Mouse (Mus musculus) megakaryocyte progenitor cell, adult 5-6 weeks (primary cell): ENCODE results near the gene Adamts2. TPM values are rescaled to one million over a fixed set of nuclear protein-coding genes. Genes with fewer than 3 reads are reported as not detected.
A peak's percentile ranks its signal among the peaks of the same experiment; 100 is the strongest.

Experiments
- ATAC-seq: replicated peaks from 2 replicates; pipeline ENCODE4 v1.8.0; 2016; ENCODE audit warnings: mild to moderate bottlenecking, moderate TSS enrichment, inconsistent platforms; ENCODE audit not compliant: poor library complexity
- total RNA-seq, 2 experiments: library from RNA; stranded (forward) in 1 of 2; stranded (reverse) in 1 of 2; fragments of 157-497, 149-512 nt in 1 of 2; fragments of 200-1000 nt in 1 of 2; gene quantifications; 2 replicates each; pipeline versions ENCODE4 v1.2.3 to v1.2.4; 2015 to 2017

Gene Adamts2
- total RNA-seq, 2 experiments from 2014 or later, result not detected

DNA sequence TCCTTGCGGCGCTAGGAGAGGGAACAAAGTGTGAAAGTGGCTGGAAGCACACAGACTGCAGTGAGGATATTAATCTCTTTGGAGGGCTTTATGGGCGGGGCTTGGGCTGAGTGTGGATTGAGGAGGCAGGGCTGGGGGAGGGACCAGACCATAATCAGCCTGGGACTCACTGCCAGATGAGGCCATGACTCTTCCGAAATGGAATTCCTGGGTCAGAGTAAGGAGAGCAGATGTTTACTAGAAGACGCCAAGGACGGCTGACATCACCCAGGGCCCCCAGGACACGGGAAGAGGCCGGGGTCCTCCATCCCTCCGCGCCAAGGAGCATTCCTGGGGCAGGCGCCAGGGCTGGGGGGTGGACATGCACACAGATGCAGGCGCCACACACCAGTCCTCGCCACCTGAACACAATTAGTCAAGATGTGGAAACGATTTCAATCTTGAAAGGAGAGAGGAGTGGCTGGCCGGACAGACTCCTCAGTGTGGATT, 20.4 kb downstream of the Adamts2 start:
- no peak for ATAC-seq

DNA sequence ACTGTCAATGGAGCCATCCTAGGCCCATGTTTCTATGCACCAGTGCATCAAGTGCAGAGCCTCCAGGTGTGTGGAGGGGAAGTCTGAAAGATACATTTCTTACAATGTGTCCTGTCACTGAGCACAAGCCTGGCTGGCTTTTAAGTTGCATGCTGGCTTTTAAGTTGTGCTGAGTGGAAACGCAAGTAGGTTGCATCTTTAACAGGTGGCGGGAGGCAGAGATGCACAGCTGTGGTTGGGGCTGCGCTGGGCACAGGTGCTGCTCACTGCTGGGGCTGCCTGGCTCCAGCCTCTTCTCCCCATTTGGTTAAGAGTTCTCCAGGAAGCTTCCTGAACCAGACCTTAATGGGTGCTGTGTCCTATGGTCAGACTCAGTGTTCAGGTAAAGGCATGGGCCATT, 21.9 kb downstream of the Adamts2 start:
- ATAC-seq, result no peak

DNA sequence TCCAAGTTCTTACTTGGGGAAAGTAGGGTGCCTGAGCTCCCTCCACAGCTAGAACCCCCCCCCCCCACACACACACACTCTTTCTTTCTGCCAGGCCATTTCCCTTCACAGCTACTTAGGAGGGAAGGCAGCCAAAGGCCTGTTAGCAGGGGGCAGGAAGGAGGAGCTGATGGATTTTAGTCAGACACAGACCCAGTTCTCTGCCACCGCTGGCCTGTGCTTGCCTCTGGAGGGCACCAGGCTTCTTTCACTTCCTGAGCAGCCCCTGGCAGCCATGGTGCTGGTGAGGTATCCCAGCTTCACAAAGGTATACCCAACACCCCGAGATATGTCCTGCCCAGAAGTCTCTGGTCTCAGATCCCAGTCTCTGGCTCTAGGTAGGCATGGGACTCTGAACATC, 22.4 kb downstream of the Adamts2 start:
- no peak for ATAC-seq

DNA sequence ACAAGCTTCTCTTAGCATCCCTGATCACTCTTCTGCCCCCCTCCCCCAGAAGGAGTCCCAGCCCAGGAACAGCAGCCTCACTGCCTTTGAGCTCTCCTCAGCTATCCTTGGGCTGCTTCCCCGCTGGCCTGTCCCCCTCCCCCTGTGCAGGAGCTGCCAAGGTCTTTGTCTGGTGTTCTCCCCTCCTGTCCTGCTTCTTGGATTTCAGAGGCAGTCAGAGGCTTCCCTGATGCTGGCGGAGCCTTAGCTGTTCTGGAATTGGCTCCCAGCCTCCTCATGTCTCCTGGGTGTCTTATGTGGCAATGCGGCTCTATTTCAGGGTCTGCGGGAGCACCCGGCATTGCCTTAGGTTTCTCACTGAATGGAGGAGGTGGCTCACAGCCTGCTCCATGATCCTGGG, 22.8 kb downstream of the Adamts2 start:
- ATAC-seq, result no peak

DNA sequence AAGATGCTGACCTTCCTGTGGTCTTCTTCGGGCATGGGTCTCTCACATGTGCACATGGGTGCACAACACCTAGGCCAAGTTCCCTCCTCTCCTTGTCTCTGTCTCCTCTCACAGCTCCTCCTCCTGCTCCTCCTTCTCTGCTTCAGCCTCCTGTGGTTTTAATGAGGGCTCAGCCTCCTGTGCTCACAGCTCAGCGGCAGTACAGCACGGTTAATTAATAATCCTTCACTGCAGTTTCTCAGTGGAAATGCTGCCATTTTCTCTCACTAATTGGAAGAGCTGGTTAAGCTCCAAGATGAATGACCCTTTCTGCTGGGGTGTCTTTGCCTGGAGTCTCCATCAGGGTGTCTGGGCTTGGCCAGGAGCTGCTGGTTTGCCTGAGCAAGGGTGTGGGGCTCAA, 27.0 kb downstream of the Adamts2 start:
- ATAC-seq, result no peak

DNA sequence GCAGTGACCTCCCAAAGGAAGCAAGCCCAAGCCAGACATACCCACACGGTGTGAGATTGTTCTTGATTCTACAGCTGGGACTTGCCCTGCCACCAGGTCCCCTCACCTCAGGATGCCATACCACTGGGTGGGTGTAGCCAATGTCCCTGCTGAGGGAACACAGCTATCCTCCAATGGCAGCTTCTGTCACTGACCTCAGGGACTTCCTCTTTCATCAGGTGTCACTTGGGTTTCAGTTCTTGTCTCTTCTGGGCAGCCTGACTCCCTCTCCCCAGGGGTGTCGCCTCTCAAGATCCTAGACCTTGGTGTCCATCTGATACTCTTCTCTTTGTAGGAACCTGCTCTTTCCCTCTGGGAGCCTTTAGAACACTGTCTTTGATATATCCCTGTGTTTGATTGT, 28.6 kb downstream of the Adamts2 start:
- peak; percentile 81 for ATAC-seq

DNA sequence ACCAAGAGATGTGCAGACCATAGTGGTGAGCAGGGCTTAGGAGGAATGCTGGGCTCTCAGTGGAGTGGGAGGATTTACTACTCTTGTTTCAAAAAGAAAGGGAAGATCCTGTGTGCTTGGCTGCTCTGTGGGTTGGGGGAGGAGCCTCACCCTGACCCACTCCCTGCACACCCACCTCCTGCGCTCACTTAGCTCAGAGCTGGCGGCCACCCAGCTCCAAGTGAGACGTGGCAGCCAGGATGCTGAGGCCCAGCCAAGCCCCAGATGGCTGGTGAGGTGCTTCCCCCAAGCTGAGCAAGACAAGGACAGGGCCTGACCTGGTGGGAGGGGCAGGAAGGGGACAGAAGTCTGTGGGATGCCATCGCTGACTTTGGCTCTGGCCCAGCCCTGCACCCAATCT, 30.4 kb downstream of the Adamts2 start:
- ATAC-seq, result peak; percentile 75

DNA sequence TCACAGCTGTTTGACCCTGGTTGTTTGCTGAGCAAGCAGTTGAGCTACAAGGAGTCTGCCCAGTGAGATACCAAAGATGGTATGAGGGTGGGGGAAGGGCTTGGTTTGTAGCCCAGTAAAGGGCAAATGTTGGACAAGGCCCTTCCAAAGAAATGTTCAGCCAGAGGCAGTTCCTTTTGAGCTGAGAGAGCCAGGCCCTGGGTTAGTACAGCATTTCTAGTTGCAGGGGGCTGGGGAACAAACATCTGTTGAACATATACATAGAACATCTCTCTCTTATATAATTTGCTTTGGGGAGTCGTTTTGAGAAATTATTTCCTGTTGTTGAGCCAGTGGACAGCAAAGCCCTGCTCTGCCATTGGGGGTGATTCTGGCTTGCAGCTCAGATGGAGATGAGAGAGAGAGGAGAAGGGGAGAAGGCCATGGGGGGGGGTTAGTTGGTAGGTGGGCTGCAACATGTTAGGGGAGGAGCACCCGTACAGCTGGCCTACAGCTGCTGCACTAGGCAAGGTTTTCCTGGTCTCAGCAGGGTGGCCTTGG, 33.2 kb downstream of the Adamts2 start:
- no peak for ATAC-seq

DNA sequence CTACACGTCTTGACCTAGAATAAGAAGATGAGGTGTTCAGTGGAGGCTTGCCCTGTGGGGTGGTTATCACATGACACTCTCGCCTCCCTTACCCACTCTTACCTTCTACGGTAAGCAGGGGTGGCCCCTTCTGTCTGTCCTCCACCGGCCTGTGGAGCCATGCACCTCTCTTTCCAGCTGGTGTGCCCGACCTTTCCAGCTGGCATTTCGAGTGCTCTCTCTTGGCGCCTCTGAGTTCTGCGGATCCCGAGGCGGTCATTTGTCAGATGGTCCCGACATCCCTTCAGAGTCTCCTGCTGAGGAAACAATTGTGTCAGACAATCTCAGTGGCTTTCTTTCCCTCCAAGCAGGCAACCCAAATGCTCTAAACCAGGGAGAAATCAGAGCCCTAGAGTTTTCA, 35.1 kb downstream of the Adamts2 start:
- no peak for ATAC-seq

DNA sequence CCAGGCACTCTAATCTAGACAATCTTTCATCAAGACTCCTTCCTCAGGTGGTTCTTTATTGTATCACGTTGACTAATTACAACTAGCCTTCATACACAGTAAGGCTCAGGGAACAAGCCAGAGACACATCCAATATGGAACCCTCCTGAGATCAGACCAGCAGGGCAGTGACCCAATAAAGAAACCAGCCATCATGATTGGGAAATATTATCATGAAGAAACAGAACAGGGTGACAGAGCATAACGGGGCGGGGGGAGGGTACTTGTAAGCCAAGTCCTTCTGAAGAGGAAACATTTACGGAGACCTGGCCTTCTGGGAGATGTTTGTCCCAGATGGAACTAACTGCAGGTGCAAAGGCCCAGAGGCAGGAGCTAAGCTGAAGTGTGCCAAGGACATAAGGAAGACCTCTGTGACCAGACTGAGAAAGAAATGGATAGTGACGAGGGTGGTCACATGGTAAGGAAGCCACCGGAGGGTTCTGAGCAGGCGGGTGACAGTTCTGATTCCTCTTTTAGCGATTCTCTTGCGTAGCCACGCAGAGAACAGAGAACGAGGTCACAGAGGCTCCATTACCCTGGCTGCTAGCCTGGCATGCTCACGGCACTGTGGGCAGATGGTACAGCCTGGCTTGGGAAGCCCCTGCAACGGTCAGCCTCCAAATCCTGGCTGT, 36.4 kb downstream of the Adamts2 start:
- peak; percentile 60 for ATAC-seq

DNA sequence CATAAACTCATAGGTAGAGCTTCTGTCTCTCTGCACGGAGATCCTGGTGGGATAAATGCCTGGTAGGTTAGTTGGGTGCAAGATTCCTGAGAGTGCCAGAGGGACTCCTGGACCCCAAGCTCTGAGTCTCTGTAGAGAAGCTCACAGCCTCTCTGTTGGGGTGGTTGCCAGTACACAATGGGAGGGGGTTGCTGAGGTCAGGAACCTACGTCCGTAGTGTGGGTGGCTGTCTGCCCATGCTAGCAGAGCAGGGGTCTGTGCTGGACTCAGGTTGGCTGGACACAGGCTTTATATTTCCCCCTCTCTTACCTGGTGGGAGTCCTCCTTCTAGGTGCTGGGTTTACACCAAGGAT, 37.0 kb downstream of the Adamts2 start:
- ATAC-seq, result no peak

DNA sequence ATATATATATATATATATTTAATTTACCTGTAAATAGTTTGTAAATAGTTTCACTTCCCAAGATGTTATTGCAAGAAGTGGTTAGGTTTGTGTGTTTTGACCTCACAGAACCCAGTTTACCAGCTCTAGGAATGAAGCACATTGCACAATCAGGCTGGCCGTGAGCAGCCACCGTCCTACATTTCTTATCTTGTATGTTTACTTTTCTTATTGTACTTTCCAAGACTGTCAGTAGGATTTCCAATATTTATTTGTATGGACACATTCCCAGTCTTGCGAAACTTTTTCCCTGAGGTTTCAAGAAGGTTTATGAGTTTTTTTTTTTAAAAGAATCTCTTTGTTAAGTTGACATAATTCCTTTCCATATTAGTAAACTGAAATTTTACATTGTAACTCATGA, 40.7 kb downstream of the Adamts2 start:
- no peak for ATAC-seq

DNA sequence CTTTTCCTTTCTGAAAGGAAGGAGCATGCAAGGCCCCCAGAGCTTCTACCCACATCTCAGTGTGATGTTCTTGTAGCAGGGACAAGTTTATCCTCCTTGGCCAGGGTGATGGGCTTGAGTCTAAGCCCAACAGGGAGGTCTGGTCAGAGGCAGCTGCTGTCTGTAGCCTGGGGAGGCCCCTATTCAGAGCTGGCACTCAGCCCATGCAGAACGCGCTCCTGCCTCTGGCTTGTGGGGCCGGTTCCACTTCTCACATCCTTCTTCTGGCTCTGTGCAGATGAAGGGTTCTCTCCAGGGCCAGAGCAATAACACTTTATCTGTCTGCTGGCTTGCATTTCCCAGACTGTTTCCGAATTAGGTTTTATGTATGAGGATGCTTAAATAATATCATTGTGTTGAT, 44.3 kb downstream of the Adamts2 start:
- no peak for ATAC-seq

DNA sequence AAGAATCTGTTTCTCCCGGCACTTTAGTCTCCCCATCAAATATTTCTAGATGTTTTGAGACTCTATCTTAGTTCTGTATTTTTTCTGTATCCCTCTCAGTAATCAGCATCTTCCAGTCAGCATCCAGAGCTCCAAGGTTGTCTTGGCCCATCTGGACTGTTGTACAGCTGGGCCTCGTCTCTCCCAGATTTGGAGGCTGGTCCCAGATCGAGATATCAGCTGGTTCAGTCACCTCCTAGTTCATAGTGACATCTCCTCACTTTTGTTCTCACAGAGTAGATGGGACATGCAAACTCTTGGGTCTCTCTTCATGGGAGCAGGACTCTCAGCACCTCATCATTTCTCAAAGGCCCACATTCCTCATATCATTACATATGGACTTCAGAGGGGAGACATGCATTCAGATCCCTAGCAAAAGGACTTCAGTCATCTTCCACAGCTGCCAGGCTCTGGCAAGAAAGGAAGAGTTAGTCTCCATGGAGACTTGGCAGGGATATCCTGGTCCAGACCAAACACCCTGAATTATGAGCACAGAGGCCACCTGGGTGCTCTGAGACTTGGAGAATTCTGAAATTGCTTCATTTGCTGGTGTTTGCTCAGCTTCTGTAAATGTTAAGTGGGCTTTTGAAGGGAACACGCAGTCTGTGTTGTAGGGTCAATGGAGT, 46.4 kb downstream of the Adamts2 start:
- ATAC-seq, result no peak

DNA sequence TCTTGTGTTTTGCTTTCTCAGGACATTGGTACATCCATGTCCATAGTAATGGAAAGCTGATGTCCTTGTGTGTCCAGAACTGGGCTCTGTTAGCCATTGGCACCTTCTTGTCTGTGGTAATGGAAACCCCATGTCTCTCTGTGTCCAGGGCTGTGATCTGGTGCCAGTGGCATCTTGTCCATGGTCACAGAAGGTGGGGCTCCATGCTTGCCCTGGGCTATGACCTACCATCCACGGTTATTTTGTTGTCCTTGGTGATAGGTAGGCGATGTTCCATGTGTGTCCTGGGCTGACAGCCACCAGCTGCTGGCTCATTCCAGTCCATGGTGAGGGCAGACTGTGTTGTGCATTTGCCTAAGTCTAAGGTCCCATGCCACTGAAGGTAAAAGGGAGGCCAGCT, 48.2 kb downstream of the Adamts2 start:
- ATAC-seq, result no peak

DNA sequence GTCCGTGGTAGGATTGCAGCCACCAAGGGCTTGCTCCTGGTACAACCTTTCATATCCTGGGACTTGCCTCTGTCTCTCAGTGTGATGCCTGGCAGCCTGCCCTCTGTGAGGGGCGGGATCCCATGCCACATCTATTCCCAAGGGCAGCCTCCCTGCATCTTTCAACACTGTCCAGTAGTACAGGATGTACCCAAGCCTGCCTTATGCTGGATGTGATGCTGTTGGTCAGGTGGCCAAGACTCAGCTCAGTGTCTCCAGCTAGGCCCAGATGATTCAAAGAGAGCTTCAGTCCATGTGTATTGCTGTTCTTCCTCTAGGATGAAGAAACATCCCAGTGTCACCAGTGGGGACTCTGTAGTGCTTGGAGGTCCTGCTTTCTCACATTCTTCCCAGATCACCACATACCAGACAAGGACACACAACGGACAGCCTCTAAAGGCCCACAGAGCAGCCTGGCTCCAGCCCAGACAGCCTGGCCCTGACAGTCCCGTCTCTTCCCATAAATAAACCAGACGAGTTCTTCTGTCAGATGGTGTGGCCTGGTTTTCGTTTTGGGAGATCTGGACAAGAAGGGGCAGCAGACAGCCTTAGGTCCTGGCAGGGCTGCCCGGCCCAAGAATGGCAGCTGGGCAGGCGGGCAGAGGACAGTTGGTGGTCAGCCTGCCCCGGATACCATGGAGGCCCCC, 52.0 kb downstream of the Adamts2 start:
- no peak for ATAC-seq

DNA sequence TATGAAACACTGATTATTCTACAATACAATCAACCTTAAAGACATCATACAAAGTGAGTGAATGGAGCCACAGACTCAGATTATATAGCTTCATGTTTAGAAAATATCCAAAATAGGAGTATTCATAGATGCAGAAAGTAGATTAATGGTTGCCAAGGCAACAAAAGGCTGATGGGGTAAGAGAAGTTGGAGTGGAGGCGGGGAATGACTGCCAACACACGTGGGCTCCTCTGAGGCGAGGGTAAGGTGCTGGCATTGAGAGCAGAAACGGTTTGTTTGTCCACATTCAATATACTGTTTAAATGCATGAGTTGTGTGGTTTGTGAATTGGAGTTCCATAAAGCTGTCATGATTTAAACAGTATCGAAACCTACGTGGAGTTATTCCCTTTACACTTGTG, 56.9 kb downstream of the Adamts2 start:
- ATAC-seq, result no peak

DNA sequence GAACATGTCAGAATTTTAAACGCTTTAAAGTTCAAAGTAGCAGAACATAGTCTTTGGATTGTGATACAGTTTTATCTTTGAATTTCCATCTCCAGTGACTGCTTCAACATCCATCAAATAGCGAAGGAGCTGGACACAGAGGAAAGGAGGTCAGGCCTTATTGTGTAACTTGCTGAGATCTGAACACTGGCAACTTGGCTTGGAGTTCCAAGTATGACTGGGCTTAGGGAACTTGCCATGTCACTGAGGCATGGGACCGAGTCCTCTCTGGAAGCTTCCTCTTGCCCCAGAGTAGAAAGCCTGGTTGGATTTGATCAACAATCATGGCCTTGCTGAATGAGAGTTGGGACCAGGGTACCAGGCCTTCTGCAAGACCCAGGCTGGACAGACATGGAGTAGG, 60.3 kb downstream of the Adamts2 start:
- ATAC-seq, result no peak

DNA sequence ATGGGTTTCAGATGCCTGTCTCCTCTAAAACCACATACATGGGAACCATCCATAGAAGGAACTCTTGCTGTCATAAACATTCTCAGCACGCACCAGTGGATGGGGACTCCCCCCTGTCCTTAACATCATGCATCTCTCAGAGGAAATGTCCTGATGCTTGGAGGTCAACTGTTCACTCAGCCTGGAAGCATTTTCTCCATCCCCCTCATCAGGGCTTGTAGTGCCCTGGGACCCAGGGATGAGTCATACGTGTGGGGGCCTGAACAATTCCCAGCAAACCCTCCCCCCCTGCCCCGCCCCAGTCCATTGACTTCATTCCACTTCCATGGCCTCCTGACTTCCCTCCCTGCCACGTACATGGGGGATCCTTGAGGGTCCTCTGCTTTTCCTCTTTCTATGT, 62.9 kb downstream of the Adamts2 start:
- ATAC-seq, result no peak

DNA sequence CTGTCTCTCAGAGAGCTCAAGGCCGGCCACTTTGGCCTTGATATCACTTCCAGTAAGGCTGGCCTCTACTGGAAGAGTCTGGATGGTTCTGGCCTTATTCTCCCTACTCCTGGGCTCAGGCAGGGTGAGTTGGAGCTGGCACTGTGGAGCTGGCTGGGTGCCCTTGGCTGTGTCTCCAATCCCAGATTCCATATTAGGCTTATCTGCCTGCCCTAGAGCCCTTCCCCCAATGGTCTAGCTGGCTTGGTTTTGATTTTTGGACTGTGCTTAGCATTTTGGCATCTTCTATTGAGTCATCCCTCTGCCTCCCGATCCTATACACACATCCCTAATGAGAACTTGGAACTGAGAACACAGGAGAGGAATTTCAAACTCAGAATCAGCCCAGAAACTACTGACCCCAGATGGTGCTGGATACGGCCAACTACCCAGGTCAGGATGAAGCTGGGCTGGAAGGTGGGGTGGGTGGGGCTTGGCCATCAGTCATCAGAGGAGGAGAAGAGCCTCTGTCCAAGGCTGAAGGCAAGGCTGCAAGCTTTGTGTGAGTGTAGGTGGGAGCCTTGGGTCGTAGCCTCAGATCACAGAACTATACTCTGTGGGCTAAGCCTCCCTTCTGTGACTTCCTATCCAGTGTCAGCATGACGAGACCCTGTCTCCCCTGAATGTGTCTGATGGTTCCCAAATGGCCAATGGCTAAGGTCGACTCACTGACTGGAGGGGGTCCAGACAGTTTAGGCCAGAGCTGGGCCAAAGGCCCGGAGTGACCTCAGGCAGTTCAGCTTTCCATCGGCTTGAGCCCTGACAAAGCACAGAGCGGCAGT, 67.9 kb downstream of the Adamts2 start:
- ATAC-seq, result no peak

DNA sequence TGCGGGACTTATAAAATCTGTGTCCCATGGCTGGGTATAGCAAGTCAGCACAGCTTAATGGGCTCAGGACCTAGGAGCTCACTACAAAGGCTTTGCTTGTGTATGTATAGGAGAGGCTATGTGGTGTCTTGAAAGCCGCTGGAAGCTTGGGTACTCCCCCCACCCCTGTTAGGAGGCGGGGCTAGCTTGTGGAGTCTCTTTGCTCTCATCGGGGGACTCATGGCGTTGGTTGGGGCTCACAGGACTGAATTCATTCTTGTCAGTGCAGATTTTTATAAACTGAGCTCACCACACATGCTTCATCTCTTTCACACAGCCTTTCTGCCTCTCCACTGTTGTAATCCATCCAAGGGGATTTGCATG, 68.5 kb downstream of the Adamts2 start:
- no peak for ATAC-seq
